9 mouse cellular contexts compared by ENCODE assay signal in the genomic region with DNA sequence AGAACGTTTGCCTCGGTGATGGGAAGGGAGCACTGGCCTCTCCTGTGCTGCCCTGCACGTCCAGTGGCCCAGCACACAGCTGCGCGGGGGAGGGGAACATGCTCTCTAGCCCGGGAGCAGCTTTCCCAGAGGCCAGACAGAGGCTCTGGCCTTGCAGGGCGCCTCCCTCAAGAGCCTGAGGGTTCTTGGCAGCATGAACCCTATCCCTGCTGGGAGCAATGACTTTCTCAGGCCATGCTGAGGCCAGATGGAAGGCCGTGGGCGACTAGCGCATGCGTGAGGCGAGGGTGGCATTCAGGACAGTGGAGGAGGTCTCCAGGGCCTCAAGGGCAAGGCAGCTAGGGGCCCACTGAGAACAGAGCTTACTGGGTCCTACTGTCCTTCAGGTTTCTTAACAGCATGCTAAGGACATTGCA.
DNase-seq lines count a peak whose midpoint lies in the region; ATAC-seq and TF ChIP-seq lines count a peak whose summit lies in the region.
"Had no signal": no experiment of that assay in that cellular context is flagged by ENCODE, and none has a peak within 500 bp of the region (broad histone marks: within the 10 kb centered on the region; RNA-seq: fewer than 3 reads in every experiment).

No protein-coding gene starts in this region.

- TF ChIP-seq CTCF in kidney, postnatal 0 days (IDR thresholded peaks at IDR 0.05; ENCODE audit: low read depth), result no peak
- TF ChIP-seq CTCF in lung, embryonic 14.5 days (IDR thresholded peaks at IDR 0.05; ENCODE audit: low read depth), result no peak

- DNase-seq in ES-CJ7 (ENCODE audit: low read depth, low spot score), result peak; percentile 32
- peak; percentile 67 for DNase-seq in kidney, postnatal 0 days (ENCODE audit: low spot score)
- peak; percentile 70 for DNase-seq in lung, embryonic 14.5 days
- peak; percentile 59 for DNase-seq in ovary, postnatal 14 days (ENCODE audit: low spot score)
- no peak for DNase-seq in thymus, postnatal 25 days

- no peak overlapping the region for H3K4me3 ChIP-seq in forebrain, embryonic 12.5 days (replicated peaks)
- H3K4me3 ChIP-seq in heart, embryonic 16.5 days (ENCODE audit: low read length), result no peak overlapping the region
- H3K4me3 ChIP-seq in kidney, postnatal 0 days (replicated peaks; ENCODE audit: low read depth, low read length), result no peak overlapping the region
- H3K4me3 ChIP-seq in lung, embryonic 14.5 days (ENCODE audit: low read depth, low read length), result no peak overlapping the region

- H3K9ac ChIP-seq in forebrain, embryonic 12.5 days, result peak overlapping the region; percentile 29; the same call in 1 of the 2 replicates
- peak overlapping the region; percentile 70 for H3K9ac ChIP-seq in heart, embryonic 16.5 days (ENCODE audit: low read length)
- 0 out of 2 replicates have a peak overlapping the region, but pooled peaks have one; percentile 19 for H3K9ac ChIP-seq in kidney, postnatal 0 days (ENCODE audit: low read depth, low read length)
- 0 out of 2 replicates have a peak overlapping the region, but pooled peaks have one; percentile 5 for H3K9ac ChIP-seq in lung, embryonic 14.5 days
- H3K9ac ChIP-seq: liver, embryonic 14.5 days had no signal

- H3K4me2 ChIP-seq in forebrain, embryonic 12.5 days, result peak overlapping the region; percentile 29
- peak overlapping the region; percentile 36 for H3K4me2 ChIP-seq in heart, embryonic 16.5 days (ENCODE audit: low read depth, low read length)
- no peak overlapping the region for H3K4me2 ChIP-seq in kidney, postnatal 0 days (ENCODE audit: low read length)
- H3K4me2 ChIP-seq in lung, embryonic 14.5 days, result peak overlapping the region; percentile 23; the same call in 1 of the 2 replicates

- no peaks in the 10 kb centered on the region for H3K9me3 ChIP-seq in forebrain, embryonic 12.5 days
- H3K9me3 ChIP-seq in heart, embryonic 16.5 days (replicated peaks; ENCODE audit: control insufficient read depth, low read length), result no peaks in the 10 kb centered on the region
- no peaks in the 10 kb centered on the region for H3K9me3 ChIP-seq in kidney, postnatal 0 days (replicated peaks; ENCODE audit: low read length)
- no peaks in the 10 kb centered on the region for H3K9me3 ChIP-seq in lung, embryonic 14.5 days (ENCODE audit: low read depth, low read length)

- peak; percentile 79 for ATAC-seq in cerebellum, adult (ENCODE audit: insufficient number of reproducible peaks, low FRiP score, low TSS enrichment)
- peak; percentile 67 for ATAC-seq in forebrain, embryonic 12.5 days (ENCODE audit: low FRiP score)
- peak; percentile 88 for ATAC-seq in heart, embryonic 16.5 days (replicated peaks; ENCODE audit: extremely low read depth, insufficient read depth, low FRiP score)
- peak; percentile 89 for ATAC-seq in kidney, postnatal 0 days (replicated peaks; ENCODE audit: low FRiP score, low read depth)
- peak; percentile 90 for ATAC-seq in lung, embryonic 14.5 days (ENCODE audit: insufficient read depth)

- peaks cover 13% of the 10 kb centered on the region for H3K4me1 ChIP-seq in forebrain, embryonic 12.5 days
- H3K4me1 ChIP-seq in heart, embryonic 16.5 days (ENCODE audit: control insufficient read depth, insufficient read depth, low read length), result peaks cover 30% of the 10 kb centered on the region
- peaks cover 4% of the 10 kb centered on the region; the same call in 1 of the 2 replicates for H3K4me1 ChIP-seq in kidney, postnatal 0 days (replicated peaks; ENCODE audit: insufficient read depth, low read length)
- peaks cover 11% of the 10 kb centered on the region for H3K4me1 ChIP-seq in lung, embryonic 14.5 days (ENCODE audit: insufficient read depth)

- H3K36me3 ChIP-seq in forebrain, embryonic 12.5 days (replicated peaks), result no peaks in the 10 kb centered on the region
- no peaks in the 10 kb centered on the region for H3K36me3 ChIP-seq in heart, embryonic 16.5 days (ENCODE audit: control insufficient read depth, insufficient read depth)
- H3K36me3 ChIP-seq in kidney, postnatal 0 days (ENCODE audit: insufficient read depth, low read length), result no peaks in the 10 kb centered on the region
- H3K36me3 ChIP-seq in lung, embryonic 14.5 days (ENCODE audit: insufficient read depth), result no peaks in the 10 kb centered on the region

- no peak overlapping the region for H3K27ac ChIP-seq in forebrain, embryonic 12.5 days
- peak overlapping the region; percentile 91 for H3K27ac ChIP-seq in heart, embryonic 16.5 days (ENCODE audit: low read length)
- peak overlapping the region; percentile 54 for H3K27ac ChIP-seq in kidney, postnatal 0 days
- peak overlapping the region; percentile 54; the same call in 1 of the 2 replicates for H3K27ac ChIP-seq in lung, embryonic 14.5 days (ENCODE audit: low read depth)
- H3K27ac ChIP-seq: liver, embryonic 14.5 days had no signal

- 7% methylated on average over 12 of the region's 12 CpGs for WGBS in forebrain, embryonic 12.5 days
- WGBS in heart, embryonic 16.5 days, result 11% methylated on average over 12 of the region's 12 CpGs
- WGBS in kidney, postnatal 0 days, result 15% methylated on average over 12 of the region's 12 CpGs
- WGBS in lung, embryonic 14.5 days, result 12% methylated on average over 12 of the region's 12 CpGs

- peaks cover 4% of the 10 kb centered on the region; the same call in 1 of the 2 replicates for H3K27me3 ChIP-seq in forebrain, embryonic 12.5 days
- H3K27me3 ChIP-seq in heart, embryonic 16.5 days (ENCODE audit: control insufficient read depth, insufficient read depth, low read length), result no peaks in the 10 kb centered on the region
- no peaks in the 10 kb centered on the region for H3K27me3 ChIP-seq in kidney, postnatal 0 days (ENCODE audit: insufficient read depth, low read length)
- no peaks in the 10 kb centered on the region for H3K27me3 ChIP-seq in lung, embryonic 14.5 days (ENCODE audit: insufficient read depth, low read length)

Comparison
In these comparisons a context has a peak if more than half of its experiments do, and no peak if none do; other contexts are left out.
1. H3K9ac ChIP-seq: peak in every context shown above with its lines; median percentile 70 in heart, embryonic 16.5 days; 29 in forebrain, embryonic 12.5 days; 19 in kidney, postnatal 0 days; 5 in lung, embryonic 14.5 days.